Mouse (Mus musculus): ENCODE measurements around the gene Slc4a5.

The Slc4a5 gene

GRCm38 (mm10) chr6:83219814-83220213 lies at the start of gene Slc4a5:
Gene Slc4a5, plus strand, starts transcription at chr6:83219828.
- DNase-seq (ENCODE audit: low read depth, low spot score), result no peak

- DNase-seq (ENCODE audit: low read depth, low spot score), result no peak
Observed at GRCm38 (mm10) chr6:83169872-83170271, 49.8 kb upstream of the Slc4a5 start.

GRCm38 (mm10) chr6:83171063-83171462 lies 48.6 kb upstream of the Slc4a5 start:
- no peak for DNase-seq (ENCODE audit: low read depth, low spot score)

- no peak for DNase-seq (ENCODE audit: low read depth, low spot score)
Observed at GRCm38 (mm10) chr6:83172240-83172920, 47.2 kb upstream of the Slc4a5 start.

GRCm38 (mm10) chr6:83175996-83176395 lies 43.6 kb upstream of the Slc4a5 start:
- no peak for DNase-seq (ENCODE audit: low read depth, low spot score)

GRCm38 (mm10) chr6:83179390-83180117 lies 40.1 kb upstream of the Slc4a5 start:
- DNase-seq (ENCODE audit: low read depth, low spot score), result no peak

- DNase-seq (ENCODE audit: low read depth, low spot score), result no peak
Observed at GRCm38 (mm10) chr6:83180605-83181004, 39.0 kb upstream of the Slc4a5 start.

- no peak for DNase-seq (ENCODE audit: low read depth, low spot score)
Observed at GRCm38 (mm10) chr6:83184858-83185435, 34.7 kb upstream of the Slc4a5 start.

- DNase-seq (ENCODE audit: low read depth, low spot score), result no peak
Observed at GRCm38 (mm10) chr6:83185895-83186861, 33.5 kb upstream of the Slc4a5 start.

- no peak for DNase-seq (ENCODE audit: low read depth, low spot score)
Observed at GRCm38 (mm10) chr6:83186946-83187345, 32.7 kb upstream of the Slc4a5 start.

GRCm38 (mm10) chr6:83193571-83193970 lies 26.1 kb upstream of the Slc4a5 start:
- no peak for DNase-seq (ENCODE audit: low read depth, low spot score)

- no peak for DNase-seq (ENCODE audit: low read depth, low spot score)
Observed at GRCm38 (mm10) chr6:83197345-83198004, 22.2 kb upstream of the Slc4a5 start.

- DNase-seq (ENCODE audit: low read depth, low spot score), result no peak
Observed at GRCm38 (mm10) chr6:83203320-83203719, 16.3 kb upstream of the Slc4a5 start.

GRCm38 (mm10) chr6:83205851-83206250 lies 13.8 kb upstream of the Slc4a5 start:
- DNase-seq (ENCODE audit: low read depth, low spot score), result no peak

GRCm38 (mm10) chr6:83206321-83206720 lies 13.3 kb upstream of the Slc4a5 start:
- no peak for DNase-seq (ENCODE audit: low read depth, low spot score)

GRCm38 (mm10) chr6:83207361-83208049 lies 12.1 kb upstream of the Slc4a5 start:
- DNase-seq (ENCODE audit: low read depth, low spot score), result no peak

GRCm38 (mm10) chr6:83208050-83208400 lies 11.6 kb upstream of the Slc4a5 start:
- no peak for DNase-seq (ENCODE audit: low read depth, low spot score)

- no peak for DNase-seq (ENCODE audit: low read depth, low spot score)
Observed at GRCm38 (mm10) chr6:83210495-83210894, 9.1 kb upstream of the Slc4a5 start.

- DNase-seq (ENCODE audit: low read depth, low spot score), result no peak
Observed at GRCm38 (mm10) chr6:83211526-83211925, 8.1 kb upstream of the Slc4a5 start.

- DNase-seq (ENCODE audit: low read depth, low spot score), result peak; percentile 30
Observed at GRCm38 (mm10) chr6:83215002-83215666, 4.5 kb upstream of the Slc4a5 start.

Data from A20 (cell line).